Mouse (Mus musculus) midbrain, postnatal 0 days (tissue): Measurements from ENCODE around the gene Ldlrad2. TPM values are rescaled to one million over a fixed set of nuclear protein-coding genes. Genes with fewer than 3 reads are reported as not detected.

Source experiments
- ATAC-seq: fragments of 200-750 bp; cut with Nextera tagmentation; 2 replicates; pipeline ENCODE4 v1.8.0; 2017; ENCODE audit warnings: moderate number of reproducible peaks, mild to moderate bottlenecking, moderate TSS enrichment, moderate library complexity; ENCODE audit not compliant: low FRiP score
- DNase-seq: peaks from one replicate; pipeline ENCODE4 v3.0.0-alpha.2; 2015; ENCODE audit warnings: low spot score
- H3K27ac ChIP-seq: fragments of 300-500 bp; sonication (generic); 2 replicates; pipeline ENCODE4 v1.5.1; 2014; ENCODE audit warnings: low read depth, mild to moderate bottlenecking, low read length, mixed read lengths
- H3K27me3 ChIP-seq: fragments of 300-500 bp; sonication (generic); 2 replicates; pipeline ENCODE4 v1.6.1; 2014; ENCODE audit warnings: low read length, control low read depth, mixed read lengths; ENCODE audit not compliant: insufficient read depth
- H3K36me3 ChIP-seq: fragments of 300-500 bp; sonication (generic); 2 replicates; pipeline ENCODE4 v1.6.1; 2014; ENCODE audit warnings: low read length, control low read depth, mixed read lengths; ENCODE audit not compliant: insufficient read depth
- H3K4me1 ChIP-seq: fragments of 300-500 bp; sonication (generic); 2 replicates; pipeline ENCODE4 v1.6.1; 2014; ENCODE audit warnings: mild to moderate bottlenecking, control low read depth, antibody characterized with exemption, low read length, mixed read lengths; ENCODE audit not compliant: insufficient read depth
- H3K4me2 ChIP-seq: fragments of 300-500 bp; sonication (generic); 2 replicates; pipeline ENCODE4 v1.6.1; 2014; ENCODE audit warnings: low read depth, mild to moderate bottlenecking, low read length, mixed read lengths; ENCODE audit not compliant: poor library complexity, severe bottlenecking
- H3K4me3 ChIP-seq: fragments of 300-500 bp; sonication (generic); 2 replicates; pipeline ENCODE4 v1.5.1; 2014; ENCODE audit warnings: low read depth, mild to moderate bottlenecking, low read length, moderate library complexity
- H3K9ac ChIP-seq: fragments of 300-500 bp; sonication (generic); replicated peaks from 2 replicates; pipeline ENCODE4 v1.6.1; 2014; ENCODE audit warnings: mild to moderate bottlenecking, low read length, moderate library complexity, mixed read lengths; ENCODE audit not compliant: poor library complexity, severe bottlenecking
- H3K9me3 ChIP-seq: fragments of 300-500 bp; sonication (generic); 2 replicates; pipeline ENCODE4 v1.6.1; 2016; ENCODE audit warnings: low read length, control low read depth
- CTCF ChIP-seq: IDR thresholded peaks from 2 replicates; pipeline ENCODE4 v1.5.1; 2016; ENCODE audit warnings: antibody characterized with exemption, mild to moderate bottlenecking
- WGBS: fragments of 180-500 bp; shearing (Covaris S2); extraction: QIAGEN DNeasy Blood & Tissue Kit; methylation state at CpG from one replicate; pipeline ENCODE4 v1.1.7; 2014; 5-methylcytosine and 5-hydroxymethylcytosine counted together
- microRNA-seq: library from miRNA; unstranded; fragments of <30 nt; microRNA quantifications from one replicate; pipeline ENCODE4, GENCODE M21; 2016; ENCODE audit warnings: borderline number of aligned reads
- polyA plus RNA-seq: library from polyadenylated mRNA; unstranded; fragments of >200 nt; fragmentation: Nextera tagmentation; extraction: Ambion mirVana; gene quantifications from 2 replicates; pipeline ENCODE4 v1.2.1, GENCODE M21; 2015
- total RNA-seq: library from RNA; depleted of rRNA; stranded (reverse); fragments of >200 nt; gene quantifications from 2 replicates; pipeline ENCODE4 v1.2.3, GENCODE M21; 2014; rRNA removed

Ldlrad2 gene
- total and polyA plus RNA-seq, 2 experiments from 2014 or later = 0.70 TPM; not detected in 1

DNA sequence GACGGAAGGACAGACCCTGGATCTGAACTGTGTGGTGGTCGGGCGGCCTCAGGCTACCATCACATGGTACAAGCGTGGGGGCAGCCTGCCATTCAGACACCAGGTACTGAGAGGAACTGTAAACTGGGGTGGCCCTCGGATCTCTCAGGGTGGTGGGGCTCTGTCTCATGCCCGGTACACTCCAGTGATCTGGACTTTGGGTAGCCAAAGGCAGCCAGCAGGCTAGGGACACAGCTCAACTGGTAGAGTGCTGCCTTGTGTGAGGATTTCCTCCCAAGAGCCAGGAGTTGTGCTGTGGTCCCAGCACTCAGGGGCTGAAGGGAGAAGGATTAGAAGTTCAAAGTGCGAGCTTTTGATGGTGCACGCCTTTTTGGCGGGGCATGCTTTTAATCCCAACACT lies 28.8 kb downstream of the Ldlrad2 start:
- H3K27ac ChIP-seq = no peak overlapping the region
- no peaks in the 10 kb centered on the region for H3K4me1 ChIP-seq
- H3K4me3 ChIP-seq = no peak overlapping the region
- no peaks in the 10 kb centered on the region for H3K9me3 ChIP-seq
- no peaks in the 10 kb centered on the region for H3K36me3 ChIP-seq
- ATAC-seq (no peak), DNase-seq (no peak)
- 96% methylated on average over 9 of the region's 9 CpGs for WGBS
- TF ChIP-seq CTCF = no peak
- no peak overlapping the region for H3K9ac ChIP-seq
- no peaks in the 10 kb centered on the region for H3K27me3 ChIP-seq
- H3K4me2 ChIP-seq = no peak overlapping the region

DNA sequence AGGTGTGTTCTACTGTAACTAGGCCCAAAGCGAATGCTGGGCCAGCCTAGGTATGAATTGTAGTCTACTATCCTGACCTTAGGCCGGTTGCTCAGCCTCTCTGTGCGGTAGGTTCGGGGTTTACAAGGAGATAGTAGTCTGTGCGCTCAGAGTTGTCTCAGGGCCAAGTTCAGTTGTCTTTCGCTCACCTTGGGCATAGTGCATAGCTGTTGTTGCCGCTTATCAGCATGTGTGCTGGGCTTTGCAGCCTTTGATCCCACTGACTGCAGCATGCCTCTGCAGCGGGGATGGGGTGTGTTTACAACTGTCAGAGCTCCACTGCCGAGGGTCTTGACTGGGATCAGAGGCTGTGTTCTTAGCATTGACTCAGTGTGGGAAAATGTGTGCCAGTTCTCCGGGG lies 31.4 kb downstream of the Ldlrad2 start:
- no peak overlapping the region for H3K4me2 ChIP-seq
- no peak for DNase-seq
- WGBS = 86% methylated on average over 10 of the region's 10 CpGs
- no peak for ATAC-seq
- no peak overlapping the region for H3K9ac ChIP-seq
- H3K27me3 ChIP-seq = no peaks in the 10 kb centered on the region
- no peak overlapping the region for H3K4me3 ChIP-seq
- no peak for TF ChIP-seq CTCF
- no peaks in the 10 kb centered on the region for H3K4me1 ChIP-seq
- no peak overlapping the region for H3K27ac ChIP-seq
- no peaks in the 10 kb centered on the region for H3K9me3 ChIP-seq
- H3K36me3 ChIP-seq = no peaks in the 10 kb centered on the region

DNA sequence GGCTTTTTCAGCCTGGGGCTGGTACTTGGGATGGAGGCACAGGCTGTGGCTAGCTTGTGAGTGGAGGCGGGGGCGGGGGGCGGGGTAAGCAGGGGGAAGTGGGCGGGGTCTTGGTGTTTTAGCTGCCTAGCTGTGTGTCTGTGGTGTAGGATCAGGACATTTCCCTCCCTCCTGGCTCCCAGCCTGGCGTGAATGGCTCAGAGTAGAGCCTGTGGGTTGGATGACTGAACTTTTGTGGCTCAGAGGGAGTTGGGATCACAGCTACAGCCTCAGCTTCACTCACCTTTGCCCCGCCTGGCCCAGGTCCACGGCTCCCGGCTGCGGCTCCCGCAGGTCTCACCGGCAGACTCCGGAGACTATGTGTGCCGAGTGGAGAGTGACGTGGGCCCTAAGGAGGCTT lies 34.0 kb downstream of the Ldlrad2 start:
- no peak for ATAC-seq
- Histone ChIP-seq H3K36me3 (no peaks in the 10 kb centered on the region), H3K9ac (no peak overlapping the region), H3K27ac (no peak overlapping the region), H3K9me3 (no peaks in the 10 kb centered on the region), H3K4me1 (no peaks in the 10 kb centered on the region), H3K4me3 (no peak overlapping the region), H3K4me2 (no peak overlapping the region), H3K27me3 (no peaks in the 10 kb centered on the region)
- WGBS = 72% methylated on average over 14 of the region's 14 CpGs
- TF ChIP-seq CTCF = no peak
- DNase-seq = no peak

DNA sequence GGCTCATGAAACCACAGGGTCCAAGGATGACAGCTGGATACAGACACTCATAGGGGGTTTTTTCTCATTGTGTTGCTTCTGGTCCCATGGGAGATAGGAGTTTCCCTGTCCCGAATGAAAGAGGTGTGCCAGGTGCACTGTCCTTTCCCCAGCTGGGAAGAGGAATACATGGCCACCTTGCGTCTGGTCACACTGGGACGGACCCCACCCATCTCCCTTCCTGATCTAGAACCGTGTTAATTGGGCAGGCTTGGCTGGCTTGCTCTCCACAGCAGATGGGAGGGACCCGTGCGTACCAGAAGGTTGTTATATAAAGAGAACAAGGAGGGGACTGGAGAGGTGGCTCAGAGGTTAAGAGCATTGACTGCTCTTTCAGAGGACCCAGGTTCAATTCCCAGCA lies 46.5 kb downstream of the Ldlrad2 start:
- Histone ChIP-seq H3K9ac (no peak overlapping the region), H3K4me3 (no peak overlapping the region), H3K9me3 (no peaks in the 10 kb centered on the region), H3K36me3 (no peaks in the 10 kb centered on the region), H3K27ac (no peak overlapping the region), H3K27me3 (no peaks in the 10 kb centered on the region), H3K4me2 (no peak overlapping the region), H3K4me1 (no peaks in the 10 kb centered on the region)
- no peak for TF ChIP-seq CTCF
- no peak for DNase-seq
- WGBS = 91% methylated on average over 6 of the region's 6 CpGs
- ATAC-seq = no peak

DNA sequence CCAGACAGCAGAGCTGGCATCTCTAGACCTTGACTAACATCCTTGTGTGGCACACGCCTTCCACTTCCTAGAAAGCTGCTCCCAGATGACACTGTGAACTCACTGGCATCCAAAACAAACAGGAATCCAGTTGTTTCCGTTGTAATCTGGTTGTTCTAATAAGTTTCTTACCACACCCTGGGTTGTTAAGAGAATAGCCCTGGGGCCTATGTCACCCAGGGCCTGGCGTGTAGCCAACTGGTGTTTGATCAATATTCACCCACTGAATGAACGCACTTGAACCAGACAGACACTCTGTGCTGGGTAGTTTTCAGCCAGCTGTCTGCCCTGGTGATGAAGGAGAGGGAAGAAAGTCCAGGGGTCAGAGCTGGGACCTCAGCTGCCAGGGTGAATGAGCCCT lies 47.0 kb downstream of the Ldlrad2 start:
- no peak for DNase-seq
- H3K27ac ChIP-seq = no peak overlapping the region
- TF ChIP-seq CTCF = no peak
- ATAC-seq = no peak
- H3K4me3 ChIP-seq = no peak overlapping the region
- 65% methylated on average over 4 of the region's 4 CpGs for WGBS
- no peak overlapping the region for H3K9ac ChIP-seq
- no peak overlapping the region for H3K4me2 ChIP-seq
- H3K4me1 ChIP-seq = no peaks in the 10 kb centered on the region
- no peaks in the 10 kb centered on the region for H3K36me3 ChIP-seq
- H3K27me3 ChIP-seq = no peaks in the 10 kb centered on the region
- no peaks in the 10 kb centered on the region for H3K9me3 ChIP-seq

DNA sequence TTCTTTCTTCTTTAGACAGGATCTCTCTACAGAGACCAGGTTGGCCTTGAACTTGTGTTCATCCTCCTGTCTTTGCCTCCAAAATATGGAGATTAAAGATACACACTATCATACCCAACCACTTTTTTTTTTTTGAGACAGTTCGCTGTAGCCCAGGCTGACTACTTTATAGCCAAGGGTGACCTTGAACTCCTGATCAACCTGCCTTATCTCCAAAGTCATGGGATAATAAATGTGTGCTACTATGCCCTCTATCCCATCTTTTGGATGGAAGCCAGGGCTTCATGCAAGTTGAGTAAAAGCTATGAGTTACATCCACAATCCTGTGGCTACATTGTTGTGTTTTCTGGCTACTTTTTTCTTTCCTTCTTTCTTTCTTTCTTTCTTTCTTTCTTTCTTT lies 48.9 kb downstream of the Ldlrad2 start:
- Histone ChIP-seq H3K36me3 (no peaks in the 10 kb centered on the region), H3K9ac (no peak overlapping the region), H3K27me3 (no peaks in the 10 kb centered on the region), H3K27ac (no peak overlapping the region), H3K4me2 (no peak overlapping the region), H3K9me3 (no peaks in the 10 kb centered on the region), H3K4me3 (no peak overlapping the region), H3K4me1 (no peaks in the 10 kb centered on the region)
- no peak for DNase-seq
- ATAC-seq = no peak
- 95% methylated on average over 1 of the region's 1 CpGs for WGBS
- TF ChIP-seq CTCF = no peak

Small RNAs within 50 kb of the gene (microRNA-seq; reads per million reads assigned to microRNA genes)
- gene Mir7018 = not detected

Other genes with a start within 250 kb of the Ldlrad2 start
- gene Cdc42, start 216.8 kb downstream of the Ldlrad2 start, total RNA-seq = 583 and 680 TPM in 2 replicates
- 1,182 and 1,189 TPM in 2 replicates for gene Cdc42, start 216.8 kb downstream of the Ldlrad2 start, polyA plus RNA-seq
- not detected in 2 replicates for gene Cela3a, start 164.8 kb downstream of the Ldlrad2 start, total RNA-seq
- gene Cela3a, start 164.8 kb downstream of the Ldlrad2 start, polyA plus RNA-seq = not detected in 2 replicates
- gene Cela3b, start 144.0 kb downstream of the Ldlrad2 start, total RNA-seq = not detected in 2 replicates
- gene Cela3b, start 144.0 kb downstream of the Ldlrad2 start, polyA plus RNA-seq = not detected in 2 replicates
- not detected in 2 replicates for gene 1700013G24Rik, start 121.3 kb downstream of the Ldlrad2 start, total RNA-seq
- not detected in 2 replicates for gene 1700013G24Rik, start 121.3 kb downstream of the Ldlrad2 start, polyA plus RNA-seq
- gene Hspg2, start 105.8 kb downstream of the Ldlrad2 start, total RNA-seq = 26.1 and 30.5 TPM in 2 replicates
- 1.4 and 2.2 TPM in 2 replicates for gene Hspg2, start 105.8 kb downstream of the Ldlrad2 start, polyA plus RNA-seq
- 70.8 and 98.7 TPM in 2 replicates for gene Usp48, start 19.2 kb upstream of the Ldlrad2 start, total RNA-seq
- gene Usp48, start 19.2 kb upstream of the Ldlrad2 start, polyA plus RNA-seq = 37.0 and 40.9 TPM in 2 replicates
- 232 and 270 TPM in 2 replicates for gene Rap1gap, start 90.2 kb upstream of the Ldlrad2 start, total RNA-seq
- gene Rap1gap, start 90.2 kb upstream of the Ldlrad2 start, polyA plus RNA-seq = 115 and 123 TPM in 2 replicates
- 14.3 and 17.9 TPM in 2 replicates for gene Alpl, start 221.8 kb upstream of the Ldlrad2 start, total RNA-seq
- gene Alpl, start 221.8 kb upstream of the Ldlrad2 start, polyA plus RNA-seq = 16.1 and 19.1 TPM in 2 replicates